Mouse (Mus musculus) G1E (cell line): Measurements from ENCODE around the gene Rab42. TPM values are rescaled to one million over a fixed set of nuclear protein-coding genes. Genes with fewer than 3 reads are reported as not detected.

Experiments used
- ATAC-seq: 2 replicates; pipeline ENCODE4 v1.8.0; 2016; ENCODE audit warnings: mild to moderate bottlenecking; ENCODE audit not compliant: insufficient number of reproducible peaks, poor library complexity, low FRiP score, severe bottlenecking; ENCODE audit errors: extremely low read depth
- DNase-seq: peaks from one replicate; pipeline ENCODE4 v3.0.0; 2012; ENCODE audit warnings: low spot score
- H3K27me3 ChIP-seq: 2 replicates; pipeline ENCODE4 v1.6.1; 2012; ENCODE audit warnings: mild to moderate bottlenecking, low read length, inconsistent platforms; ENCODE audit not compliant: insufficient read depth
- H3K36me3 ChIP-seq: replicated peaks from 2 replicates; pipeline ENCODE3; 2012; ENCODE audit warnings: mild to moderate bottlenecking, inconsistent platforms
- H3K4me1 ChIP-seq: 2 replicates; pipeline ENCODE4 v1.6.1; 2012; ENCODE audit warnings: low read depth, low read length, inconsistent platforms, mixed read lengths; ENCODE audit not compliant: insufficient read depth
- H3K4me3 ChIP-seq: 2 replicates; pipeline ENCODE4 v1.5.1; 2012; ENCODE audit warnings: low read depth, mild to moderate bottlenecking, inconsistent platforms, low read length, moderate library complexity, mixed read lengths
- H3K9me3 ChIP-seq: replicated peaks from 2 replicates; pipeline ENCODE4 v1.6.1; 2012; ENCODE audit warnings: inconsistent platforms
- CTCF ChIP-seq: IDR thresholded peaks from 2 replicates; pipeline ENCODE4 v1.5.1; 2012; ENCODE audit warnings: low read depth, low read length, inconsistent platforms, mixed read lengths
- GATA1 ChIP-seq: IDR thresholded peaks from 2 replicates; pipeline ENCODE4 v1.6.1; 2012; ENCODE audit warnings: borderline replicate concordance, low read length, inconsistent platforms, mixed read lengths
- GATA2 ChIP-seq: IDR thresholded peaks from 2 replicates; pipeline ENCODE4 v1.6.1; 2012; ENCODE audit warnings: low read depth, low read length, inconsistent platforms, borderline replicate concordance
- POLR2AphosphoS5 ChIP-seq: IDR thresholded peaks from 2 replicates; pipeline ENCODE4 v1.6.1; 2012; ENCODE audit warnings: low read depth, low read length, inconsistent platforms; ENCODE audit not compliant: insufficient replicate concordance
- TAL1 ChIP-seq: conservative IDR thresholded peaks from 2 replicates; pipeline ENCODE4 v1.6.1; 2012; ENCODE audit warnings: low read depth, low read length, inconsistent platforms, mixed read lengths
- polyA plus RNA-seq: library from polyadenylated mRNA; stranded (reverse); fragments of >175 nt; gene quantifications from 2 replicates; pipeline ENCODE4 v1.2.3, GENCODE M21; 2012
- total RNA-seq, 2 experiments: library from RNA; stranded (forward) in 1 of 2; stranded (reverse) in 1 of 2; fragments of 200-1000 nt in 1 of 2; fragments of >200 nt in 1 of 2; fragmentation: Nextera tagmentation in 1 of 2; gene quantifications; 2 replicates each; pipeline ENCODE4 v1.2.3; 2014 to 2017

Gene Rab42
- total and polyA plus RNA-seq, 3 experiments, result 0.95 TPM; not detected in 2

DNA sequence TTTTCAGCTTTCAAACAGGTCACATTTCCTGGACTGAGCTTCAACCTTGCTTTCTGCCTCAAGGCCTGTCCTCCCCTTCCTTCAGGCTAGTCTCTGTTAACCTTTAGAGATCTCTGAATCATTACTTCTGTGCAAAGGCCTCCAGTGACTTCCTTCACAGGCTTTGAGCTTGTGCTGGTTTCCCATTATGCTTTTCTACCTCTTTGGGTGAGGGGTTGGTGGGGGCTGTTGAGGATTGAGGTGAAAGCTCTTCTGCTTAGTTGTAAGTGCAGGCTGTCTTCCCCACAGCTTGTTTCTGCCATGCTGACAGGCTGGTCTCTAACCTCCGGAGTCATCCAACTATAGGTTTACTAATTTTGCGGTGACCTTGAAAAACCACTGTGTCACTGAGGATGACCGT is 46.8 kb downstream of the Rab42 start:
- TF ChIP-seq GATA2, result no peak
- no peak for TF ChIP-seq CTCF
- TF ChIP-seq POLR2AphosphoS5, result no peak
- no peak for TF ChIP-seq GATA1
- no peak for TF ChIP-seq TAL1
- peaks cover 44% of the 10 kb centered on the region for H3K36me3 ChIP-seq
- ATAC-seq, result no peak
- DNase-seq, result no peak
- no peaks in the 10 kb centered on the region for H3K27me3 ChIP-seq
- peaks cover 50% of the 10 kb centered on the region for H3K4me1 ChIP-seq
- H3K4me3 ChIP-seq, result no peak overlapping the region
- H3K9me3 ChIP-seq, result no peaks in the 10 kb centered on the region

DNA sequence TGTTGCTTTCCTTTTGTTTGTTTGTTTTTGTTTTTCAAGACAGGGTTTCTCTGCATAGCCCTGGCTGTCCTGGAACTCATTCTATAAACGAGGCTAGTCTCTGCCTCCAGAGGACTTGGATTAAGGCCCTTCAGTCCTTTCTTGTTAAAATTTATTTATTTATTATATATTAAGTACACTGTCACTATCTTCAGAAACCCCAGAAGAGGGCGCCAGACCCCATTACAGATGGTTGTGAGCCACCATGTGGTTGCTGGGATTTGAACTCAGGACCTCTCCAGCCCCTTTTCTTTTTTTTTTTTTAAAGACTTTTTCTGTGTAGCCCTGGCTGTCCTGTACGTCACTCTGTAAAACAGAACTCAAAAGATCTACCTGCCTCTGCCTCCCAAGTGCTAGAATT is 48.2 kb downstream of the Rab42 start:
- Histone ChIP-seq H3K9me3 (no peaks in the 10 kb centered on the region), H3K4me3 (no peak overlapping the region), H3K36me3 (peaks cover 58% of the 10 kb centered on the region), H3K27me3 (no peaks in the 10 kb centered on the region), H3K4me1 (peaks cover 46% of the 10 kb centered on the region)
- ATAC-seq (no peak), DNase-seq (no peak)
- TF ChIP-seq CTCF (no peak), TAL1 (no peak), GATA2 (no peak), POLR2AphosphoS5 (no peak), GATA1 (no peak)

DNA sequence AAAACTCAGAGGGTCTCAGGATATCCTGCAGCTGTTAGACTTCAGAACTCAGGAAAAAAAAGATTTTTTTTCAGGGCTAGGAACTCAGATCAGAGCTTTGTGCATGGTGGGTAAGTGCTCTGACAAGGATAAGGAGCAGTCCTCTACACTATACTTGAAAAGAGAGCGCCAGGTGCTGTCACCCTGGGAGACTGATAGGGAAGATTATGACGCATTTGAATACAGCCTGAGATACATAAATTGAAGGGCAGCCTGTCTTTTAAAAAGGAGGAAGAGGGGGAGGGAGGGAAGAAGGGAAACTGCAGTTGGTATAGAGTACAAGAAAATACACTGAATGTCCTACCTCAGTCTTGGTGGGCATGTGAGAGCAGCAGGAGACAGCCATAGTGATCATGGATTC is 49.6 kb downstream of the Rab42 start:
- no peak overlapping the region for H3K4me3 ChIP-seq
- peaks cover 63% of the 10 kb centered on the region for H3K36me3 ChIP-seq
- H3K4me1 ChIP-seq, result peaks cover 32% of the 10 kb centered on the region
- no peak for TF ChIP-seq CTCF
- TF ChIP-seq POLR2AphosphoS5, result no peak
- DNase-seq, result no peak
- no peaks in the 10 kb centered on the region for H3K27me3 ChIP-seq
- H3K9me3 ChIP-seq, result no peaks in the 10 kb centered on the region
- ATAC-seq, result no peak

DNA sequence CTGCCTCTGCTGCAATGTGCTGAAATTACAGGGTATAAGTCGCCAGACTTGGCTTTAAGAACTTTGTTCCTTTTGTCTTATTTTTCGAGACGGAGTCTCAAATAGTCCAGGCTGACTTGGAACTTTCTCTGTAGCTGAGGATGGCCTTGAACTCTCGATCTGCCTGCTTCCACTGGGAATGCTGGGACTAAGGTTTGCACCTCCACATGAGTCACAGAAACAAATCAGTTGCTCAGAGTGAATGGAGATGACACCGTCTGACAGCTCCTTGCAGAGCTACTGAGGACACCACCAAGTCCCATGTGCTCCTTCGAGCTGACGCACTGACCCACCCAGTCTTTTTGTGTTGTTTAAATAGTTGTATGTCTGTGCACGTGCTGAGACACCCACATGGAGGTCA is 50.1 kb downstream of the Rab42 start:
- Histone ChIP-seq H3K9me3 (no peaks in the 10 kb centered on the region), H3K36me3 (peaks cover 63% of the 10 kb centered on the region), H3K4me3 (no peak overlapping the region), H3K27me3 (no peaks in the 10 kb centered on the region), H3K4me1 (peaks cover 28% of the 10 kb centered on the region)
- DNase-seq, result no peak
- TF ChIP-seq TAL1 (no peak), GATA2 (no peak), CTCF (no peak), POLR2AphosphoS5 (no peak)
- no peak for ATAC-seq

Other genes with a start within 250 kb of the Rab42 start
- 0.63 and 1.2 TPM in 2 replicates for gene Gm10300, start 228.7 kb downstream of the Rab42 start, total RNA-seq (2014; fragmentation: Nextera tagmentation)
- 0.16 and 0.46 TPM in 2 replicates for gene Gm10300, start 228.7 kb downstream of the Rab42 start, total RNA-seq (2017)
- 0.26 and 0.28 TPM in 2 replicates for gene Gm10300, start 228.7 kb downstream of the Rab42 start, polyA plus RNA-seq
- gene Epb41, start 228.1 kb downstream of the Rab42 start, total RNA-seq (2014; fragmentation: Nextera tagmentation), result 329 and 560 TPM in 2 replicates
- gene Epb41, start 228.1 kb downstream of the Rab42 start, total RNA-seq (2017), result 97.8 and 129 TPM in 2 replicates
- gene Epb41, start 228.1 kb downstream of the Rab42 start, polyA plus RNA-seq, result 119 and 152 TPM in 2 replicates
- gene Oprd1, start 158.9 kb downstream of the Rab42 start, total RNA-seq (2014; fragmentation: Nextera tagmentation), result not detected in 2 replicates
- gene Oprd1, start 158.9 kb downstream of the Rab42 start, total RNA-seq (2017), result under 0.01 and 0.16 TPM in 2 replicates
- not detected in 2 replicates for gene Oprd1, start 158.9 kb downstream of the Rab42 start, polyA plus RNA-seq
- gene Ythdf2, start 91.1 kb downstream of the Rab42 start, total RNA-seq (2014; fragmentation: Nextera tagmentation), result 70.3 and 81.7 TPM in 2 replicates
- gene Ythdf2, start 91.1 kb downstream of the Rab42 start, total RNA-seq (2017), result 70.8 and 84.3 TPM in 2 replicates
- gene Ythdf2, start 91.1 kb downstream of the Rab42 start, polyA plus RNA-seq, result 65.2 and 74.7 TPM in 2 replicates
- gene Gmeb1, start 41.8 kb downstream of the Rab42 start, total RNA-seq (2014; fragmentation: Nextera tagmentation), result 16.8 and 25.4 TPM in 2 replicates
- gene Gmeb1, start 41.8 kb downstream of the Rab42 start, total RNA-seq (2017), result 16.1 and 16.5 TPM in 2 replicates
- gene Gmeb1, start 41.8 kb downstream of the Rab42 start, polyA plus RNA-seq, result 13.5 and 19.2 TPM in 2 replicates
- 52.8 and 64.5 TPM in 2 replicates for gene Taf12, start 29.0 kb downstream of the Rab42 start, total RNA-seq (2014; fragmentation: Nextera tagmentation)
- gene Taf12, start 29.0 kb downstream of the Rab42 start, total RNA-seq (2017), result 48.7 and 63.3 TPM in 2 replicates
- 15.9 and 16.8 TPM in 2 replicates for gene Taf12, start 29.0 kb downstream of the Rab42 start, polyA plus RNA-seq
- gene Trnau1ap, start 26.2 kb upstream of the Rab42 start, total RNA-seq (2014; fragmentation: Nextera tagmentation), result 21.6 and 22.8 TPM in 2 replicates
- 40.2 and 49.0 TPM in 2 replicates for gene Trnau1ap, start 26.2 kb upstream of the Rab42 start, total RNA-seq (2017)
- 29.1 and 37.6 TPM in 2 replicates for gene Trnau1ap, start 26.2 kb upstream of the Rab42 start, polyA plus RNA-seq
- 24.2 and 26.8 TPM in 2 replicates for gene Rcc1, start 50.2 kb upstream of the Rab42 start, total RNA-seq (2014; fragmentation: Nextera tagmentation)
- 38.6 and 39.2 TPM in 2 replicates for gene Rcc1, start 50.2 kb upstream of the Rab42 start, total RNA-seq (2017)
- 70.0 and 86.0 TPM in 2 replicates for gene Rcc1, start 50.2 kb upstream of the Rab42 start, polyA plus RNA-seq
- gene Phactr4, start 119.1 kb upstream of the Rab42 start, total RNA-seq (2014; fragmentation: Nextera tagmentation), result 72.5 and 86.2 TPM in 2 replicates
- 5.5 and 7.7 TPM in 2 replicates for gene Phactr4, start 119.1 kb upstream of the Rab42 start, total RNA-seq (2017)
- gene Phactr4, start 119.1 kb upstream of the Rab42 start, polyA plus RNA-seq, result 15.0 and 15.2 TPM in 2 replicates
- gene Med18, start 160.5 kb upstream of the Rab42 start, total RNA-seq (2014; fragmentation: Nextera tagmentation), result 20.5 and 21.2 TPM in 2 replicates
- gene Med18, start 160.5 kb upstream of the Rab42 start, total RNA-seq (2017), result 20.9 and 22.2 TPM in 2 replicates
- 7.8 and 8.1 TPM in 2 replicates for gene Med18, start 160.5 kb upstream of the Rab42 start, polyA plus RNA-seq
- gene Sesn2, start 207.1 kb upstream of the Rab42 start, total RNA-seq (2014; fragmentation: Nextera tagmentation), result 51.6 and 51.8 TPM in 2 replicates
- gene Sesn2, start 207.1 kb upstream of the Rab42 start, total RNA-seq (2017), result 7.5 and 8.4 TPM in 2 replicates
- 38.4 and 41.0 TPM in 2 replicates for gene Sesn2, start 207.1 kb upstream of the Rab42 start, polyA plus RNA-seq
- 797 and 914 TPM in 2 replicates for gene Atpif1, start 230.3 kb upstream of the Rab42 start, total RNA-seq (2014; fragmentation: Nextera tagmentation)
- 868 and 1,005 TPM in 2 replicates for gene Atpif1, start 230.3 kb upstream of the Rab42 start, total RNA-seq (2017)
- gene Atpif1, start 230.3 kb upstream of the Rab42 start, polyA plus RNA-seq, result 155 and 240 TPM in 2 replicates
- gene Dnajc8, start 232.2 kb upstream of the Rab42 start, total RNA-seq (2014; fragmentation: Nextera tagmentation), result 240 and 275 TPM in 2 replicates
- 329 and 337 TPM in 2 replicates for gene Dnajc8, start 232.2 kb upstream of the Rab42 start, total RNA-seq (2017)
- 164 and 213 TPM in 2 replicates for gene Dnajc8, start 232.2 kb upstream of the Rab42 start, polyA plus RNA-seq